Mouse (Mus musculus): ENCODE data around the gene Usp33.

Gene Usp33

DNA sequence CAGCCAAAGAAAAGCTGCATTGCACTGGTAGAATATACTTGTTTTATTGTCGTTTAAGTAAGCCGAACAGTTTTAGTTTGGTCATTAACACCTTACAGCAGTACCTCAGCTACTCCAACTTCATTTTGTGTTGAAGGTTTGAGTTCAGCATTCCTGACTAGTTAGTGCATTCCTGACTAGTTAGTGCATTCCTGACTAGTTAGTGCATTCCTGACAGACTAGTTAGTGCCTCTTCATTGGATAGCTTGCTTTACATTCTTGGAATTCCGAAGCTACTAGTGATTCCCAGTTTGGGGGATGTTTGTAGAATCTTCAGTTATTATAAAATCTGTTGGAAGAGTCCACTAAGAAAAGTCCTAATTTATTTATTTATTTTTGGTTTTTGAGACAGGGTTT lies 56.4 kb downstream of the Usp33 start:
- DNase-seq = no peak

DNA sequence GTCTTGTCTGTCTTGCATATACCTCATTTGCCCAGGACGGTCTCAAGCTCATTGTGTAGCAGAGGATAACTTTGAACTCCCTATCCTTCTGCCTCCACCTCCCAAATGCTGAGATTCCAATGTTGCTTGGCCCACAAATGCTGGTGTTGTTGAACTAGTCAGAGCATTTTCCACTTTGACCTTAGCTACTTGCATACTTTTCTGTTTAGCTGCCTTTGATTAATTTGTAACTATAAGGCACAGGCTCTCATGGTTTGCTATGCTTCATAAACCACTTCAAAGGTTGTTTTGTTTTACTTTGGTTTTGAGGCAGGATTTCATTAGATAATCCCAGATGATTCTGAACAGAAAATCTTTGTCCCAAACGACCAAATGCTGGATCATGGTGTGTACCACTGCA lies 57.5 kb downstream of the Usp33 start:
- DNase-seq = no peak

DNA sequence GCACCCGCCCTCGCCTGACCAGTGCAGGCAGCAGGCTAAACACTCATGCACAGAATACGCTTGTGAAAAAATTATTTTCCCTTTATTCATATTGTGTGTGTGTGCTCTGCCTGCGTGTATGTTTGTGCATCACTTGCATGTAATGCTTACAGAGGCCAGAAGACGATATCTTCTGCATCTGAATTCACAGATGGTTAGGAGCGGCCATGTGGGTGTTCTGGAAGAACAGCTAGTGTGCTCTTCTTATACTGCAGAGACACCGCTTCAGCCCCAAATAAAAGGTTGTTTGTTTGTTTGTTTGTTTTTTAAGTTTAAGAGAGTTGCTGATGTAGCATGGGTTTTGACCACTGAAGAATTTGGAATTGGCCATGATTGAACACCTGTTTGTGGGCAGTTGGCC lies 59.1 kb downstream of the Usp33 start:
- no peak for DNase-seq

DNA sequence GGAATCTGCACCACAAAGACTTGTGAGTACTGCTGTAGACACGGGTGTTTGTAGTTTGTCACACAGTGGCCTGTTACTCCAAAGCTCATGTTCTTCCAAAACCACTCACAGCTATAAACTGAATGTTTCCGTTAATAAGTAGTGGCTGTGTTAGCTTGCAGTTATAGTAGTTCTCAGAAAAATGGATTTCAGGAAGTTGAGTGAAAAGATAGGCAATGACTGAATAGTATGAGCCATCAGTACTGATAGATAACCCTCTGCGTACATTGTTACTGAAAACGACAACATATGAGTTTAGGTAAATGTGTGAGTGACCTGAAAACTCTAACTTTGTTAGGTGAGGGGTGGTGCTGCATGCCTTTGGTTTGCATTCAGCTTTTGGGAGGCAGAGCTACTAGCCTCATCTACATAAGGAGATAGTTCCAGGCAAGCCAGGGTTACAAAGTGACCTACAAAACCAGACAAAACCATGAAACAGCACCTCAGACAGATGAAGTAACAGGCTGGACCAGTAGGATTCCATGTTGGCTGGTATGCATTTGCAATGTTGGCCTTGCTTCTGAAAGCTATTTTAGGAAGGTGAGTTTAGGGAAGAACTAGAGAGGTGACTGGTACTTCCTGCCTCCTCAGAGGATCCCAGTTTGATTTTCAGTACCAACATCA lies 59.8 kb downstream of the Usp33 start:
- no peak for DNase-seq

DNA sequence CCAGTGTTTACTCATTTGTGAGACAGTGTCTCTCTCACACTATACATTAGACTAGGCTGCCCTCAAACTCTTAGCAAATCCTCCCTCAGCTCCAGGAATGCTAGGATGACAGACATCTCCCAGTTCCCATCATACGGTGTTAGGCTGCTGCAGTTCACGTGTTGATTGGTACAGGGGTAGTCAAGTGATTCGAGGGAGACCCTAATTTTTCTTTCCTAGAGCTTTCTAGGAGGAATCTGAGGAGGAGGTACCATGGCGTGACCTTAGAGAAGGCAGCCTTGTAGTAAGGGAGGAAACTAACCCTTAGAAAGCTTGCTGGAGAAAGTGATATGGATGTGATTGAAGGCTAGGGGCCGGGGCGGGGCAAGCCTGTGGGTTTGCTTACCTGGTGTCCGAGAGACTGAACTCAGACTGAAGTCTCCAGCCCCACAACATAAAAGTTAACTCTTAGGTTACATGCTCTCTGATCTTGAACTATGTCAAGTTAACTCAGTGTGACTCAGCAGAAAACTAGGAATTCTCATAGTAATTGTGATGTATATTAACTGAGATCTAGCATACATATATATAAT lies 64.8 kb downstream of the Usp33 start:
- no peak for DNase-seq

DNA sequence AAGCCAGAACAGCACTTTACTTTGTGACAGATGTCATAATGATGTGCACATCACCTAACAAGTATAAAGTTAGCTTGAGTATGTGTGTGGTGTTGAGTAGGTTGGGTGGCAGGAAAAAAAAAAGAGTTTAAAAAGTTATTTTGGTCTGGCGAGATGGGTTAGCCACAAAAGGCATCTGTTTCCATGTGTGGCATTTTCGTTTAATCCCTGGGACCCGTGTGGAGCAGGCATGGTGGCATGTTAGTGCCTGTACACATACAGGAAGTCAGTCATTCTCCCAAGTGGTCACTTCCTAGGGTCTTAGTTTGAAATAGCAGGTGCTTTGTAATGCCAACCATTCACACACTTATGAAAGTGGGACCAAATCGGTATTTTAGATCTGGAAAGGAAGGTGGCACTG lies 66.1 kb downstream of the Usp33 start:
- DNase-seq = no peak

DNA sequence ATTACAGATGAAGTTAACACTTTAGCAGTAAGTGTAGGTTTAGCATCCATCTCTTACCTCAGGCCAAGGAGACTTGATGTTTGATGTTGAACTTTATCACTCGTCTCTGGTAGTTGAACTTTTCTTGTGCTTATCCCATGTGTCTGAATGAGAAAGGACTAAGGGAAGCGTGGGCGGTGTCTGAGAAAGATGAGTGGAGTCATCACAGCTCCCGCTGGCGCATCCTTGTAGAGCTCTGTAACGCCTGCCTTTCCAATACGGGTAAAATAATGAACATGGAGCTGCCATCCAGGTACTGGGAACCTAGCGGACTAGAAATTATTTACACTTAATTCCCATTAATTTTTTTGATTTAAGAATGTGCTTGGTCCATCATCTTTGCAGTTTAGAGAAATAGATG lies 82.6 kb downstream of the Usp33 start:
- DNase-seq = no peak

DNA sequence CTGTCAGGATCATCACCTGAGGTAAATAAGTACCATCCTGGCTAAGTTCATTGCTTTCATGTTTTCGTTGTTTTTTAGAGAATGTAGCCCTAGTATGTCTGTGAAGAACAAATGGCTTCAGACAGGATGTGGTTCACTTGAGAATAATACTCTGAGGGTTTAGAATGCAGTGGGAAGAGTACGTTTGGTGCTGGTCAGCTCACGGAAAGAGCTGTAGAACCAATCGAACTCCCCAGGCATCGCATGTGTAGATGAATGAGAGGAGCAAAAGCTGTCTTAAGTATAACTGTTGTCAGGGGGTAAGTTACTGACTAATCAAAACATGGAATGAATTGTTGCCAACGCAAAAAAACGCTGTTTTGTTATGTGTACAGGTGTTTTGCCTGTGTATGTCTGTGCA lies 86.4 kb downstream of the Usp33 start:
- no peak for DNase-seq

DNA sequence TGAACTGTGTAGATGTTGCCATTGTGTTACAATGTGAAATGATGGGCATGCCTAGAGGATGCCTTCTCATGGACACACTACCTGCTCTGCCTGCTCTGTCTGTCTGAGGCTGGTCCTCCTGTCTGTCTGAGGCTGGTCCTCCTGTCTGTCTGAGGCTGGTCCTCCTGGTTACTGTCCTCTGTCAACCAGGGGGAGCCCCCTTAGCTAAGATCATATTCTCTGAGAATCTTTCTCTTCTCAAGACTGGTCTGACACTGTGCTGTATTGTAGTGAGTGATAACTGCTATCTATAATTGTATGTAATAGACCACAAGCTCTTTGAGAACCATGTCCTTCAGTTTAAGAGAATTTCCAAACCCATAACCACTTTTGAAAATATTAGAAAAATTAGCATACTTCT lies 89.3 kb downstream of the Usp33 start:
- no peak for DNase-seq

DNA sequence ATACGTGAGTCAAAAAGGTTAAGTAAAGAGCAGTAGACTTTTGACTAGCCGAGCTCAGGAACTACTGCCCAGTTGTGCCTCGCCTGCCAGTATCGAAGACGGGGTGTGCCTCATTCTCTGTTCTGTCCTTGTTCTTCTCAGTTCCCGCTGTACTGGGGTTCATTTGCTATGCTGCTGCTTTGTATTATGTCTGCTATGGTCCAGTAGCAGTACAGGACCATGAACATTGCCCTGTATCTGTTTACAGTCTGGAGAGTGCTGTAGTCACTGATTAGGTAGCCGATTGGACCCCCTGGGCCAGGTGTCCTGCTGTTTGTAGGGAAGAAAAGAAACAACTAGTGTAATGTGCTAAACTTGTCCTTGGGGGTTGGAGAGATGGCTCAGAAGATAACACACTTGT lies 91.8 kb downstream of the Usp33 start:
- DNase-seq = no peak

DNA sequence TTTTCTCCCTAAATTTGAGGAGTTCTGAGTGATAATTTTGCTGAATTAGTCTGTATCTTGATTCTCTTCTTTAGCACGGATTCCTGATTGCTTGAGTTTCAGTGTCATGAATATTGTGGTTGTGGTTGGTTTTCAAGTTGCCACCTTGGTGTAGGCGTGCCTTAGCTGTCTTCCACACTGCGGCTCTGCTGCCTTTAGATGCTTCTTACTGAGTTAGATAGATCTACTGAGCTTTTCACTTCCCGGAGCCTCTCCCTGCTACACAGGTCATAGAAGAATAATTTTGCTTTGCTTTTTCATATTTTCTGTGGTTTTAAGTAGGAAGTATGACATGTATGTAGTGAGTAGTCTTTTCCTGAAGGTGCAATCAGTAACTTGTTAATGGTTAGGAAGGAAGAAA lies 96.5 kb downstream of the Usp33 start:
- no peak for DNase-seq
